Mouse (Mus musculus) neural tube, embryonic 15.5 days (tissue): ENCODE measurements around the gene Oscp1. TPM values are rescaled to one million over a fixed set of nuclear protein-coding genes. Genes with fewer than 3 reads are reported as not detected.
"Not testable (repeated sequence)": the region's sequence is repeated elsewhere in the genome, so short reads cannot be mapped to it uniquely, and the experiment has no call there.

Experiments
- ATAC-seq: fragments of 200-750 bp; cut with Nextera tagmentation; 2 replicates; pipeline ENCODE4 v1.8.0; 2017; ENCODE audit warnings: mild to moderate bottlenecking, moderate TSS enrichment, moderate library complexity; ENCODE audit not compliant: low FRiP score
- H3K27ac ChIP-seq: fragments of 300-500 bp; sonication (generic); replicated peaks from 2 replicates; pipeline ENCODE4 v1.5.1; 2015; ENCODE audit warnings: mild to moderate bottlenecking, inconsistent platforms
- H3K27me3 ChIP-seq: fragments of 300-500 bp; sonication (generic); replicated peaks from 2 replicates; pipeline ENCODE4 v1.6.1; 2015; ENCODE audit warnings: inconsistent platforms
- H3K36me3 ChIP-seq: fragments of 300-500 bp; sonication (generic); 2 replicates; pipeline ENCODE4 v1.6.1; 2015; ENCODE audit warnings: inconsistent platforms
- H3K4me1 ChIP-seq: fragments of 300-500 bp; sonication (generic); 2 replicates; pipeline ENCODE4 v1.6.1; 2015; ENCODE audit warnings: inconsistent platforms
- H3K4me2 ChIP-seq: fragments of 300-500 bp; sonication (generic); 2 replicates; pipeline ENCODE4 v1.6.1; 2015; ENCODE audit warnings: inconsistent platforms, mild to moderate bottlenecking, moderate library complexity
- H3K4me3 ChIP-seq: fragments of 300-500 bp; sonication (generic); replicated peaks from 2 replicates; pipeline ENCODE4 v1.5.1; 2015; ENCODE audit warnings: mild to moderate bottlenecking, inconsistent platforms
- H3K9ac ChIP-seq: fragments of 300-500 bp; sonication (generic); replicated peaks from 2 replicates; pipeline ENCODE4 v1.6.1; 2015; ENCODE audit warnings: mild to moderate bottlenecking, inconsistent platforms
- H3K9me3 ChIP-seq: fragments of 300-500 bp; sonication (generic); replicated peaks from 2 replicates; pipeline ENCODE4 v1.6.1; 2016; ENCODE audit warnings: inconsistent platforms
- WGBS: fragments of 180-500 bp; shearing (Covaris S2); methylation state at CpG from one replicate; pipeline ENCODE4 v1.1.7; 2015; ENCODE audit warnings: mixed read lengths; 5-methylcytosine and 5-hydroxymethylcytosine counted together
- polyA plus RNA-seq: library from polyadenylated mRNA; unstranded; fragments of >200 nt; fragmentation: Nextera tagmentation; extraction: Ambion mirVana; gene quantifications from 2 replicates; pipeline ENCODE4 v1.2.1, GENCODE M21; 2015

Gene Oscp1
- polyA plus RNA-seq, 1 experiment from 2014 or later: 38.3 TPM

DNA sequence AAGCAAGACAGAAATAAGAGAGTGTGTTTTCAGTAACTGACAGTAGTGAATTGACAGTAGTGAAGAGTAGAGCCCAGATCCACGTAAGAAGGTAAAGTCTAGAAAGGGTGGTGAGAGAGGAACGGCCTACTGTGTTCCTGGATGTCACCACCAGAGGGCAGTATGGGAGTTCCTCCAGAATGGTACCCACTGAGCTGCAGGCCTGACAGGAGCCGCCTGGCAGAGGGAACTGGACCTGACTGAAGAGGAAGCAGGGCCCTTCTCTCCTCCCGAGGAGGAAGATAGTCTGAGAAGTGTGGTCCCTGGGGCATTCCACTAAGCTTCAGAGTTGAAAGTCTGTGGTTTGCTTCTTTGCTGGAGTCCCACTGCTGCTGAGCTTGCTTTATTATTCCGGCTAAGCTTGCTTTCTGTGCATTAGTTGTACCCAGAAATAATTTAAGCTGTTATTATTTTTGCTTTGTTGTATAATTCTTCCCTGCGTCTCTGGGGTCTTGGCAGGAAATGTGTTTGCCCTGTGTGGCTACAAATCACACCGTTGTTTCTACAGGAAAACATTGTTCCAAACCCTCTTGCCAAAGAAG, 27.7 kb downstream of the Oscp1 start:
- no peaks in the 10 kb centered on the region for H3K9me3 ChIP-seq
- H3K9ac ChIP-seq: no peak overlapping the region
- no peaks in the 10 kb centered on the region for H3K4me1 ChIP-seq
- peaks cover 43% of the 10 kb centered on the region for H3K36me3 ChIP-seq
- no peak overlapping the region for H3K4me3 ChIP-seq
- no peak overlapping the region for H3K4me2 ChIP-seq
- H3K27ac ChIP-seq: 0 out of 2 replicates have a peak overlapping the region, but pooled peaks have one; percentile 19
- WGBS: 31% methylated on average over 7 of the region's 7 CpGs
- H3K27me3 ChIP-seq: no peaks in the 10 kb centered on the region
- ATAC-seq: peak; percentile 79

GRCm38 (mm10) chr4:126090101-126090847, 31.9 kb downstream of the Oscp1 start:
- no peak for ATAC-seq
- Histone ChIP-seq H3K9me3 (no peaks in the 10 kb centered on the region), H3K27me3 (no peaks in the 10 kb centered on the region), H3K36me3 (peaks cover 12% of the 10 kb centered on the region), H3K4me1 (no peaks in the 10 kb centered on the region), H3K27ac (no peak overlapping the region), H3K9ac (no peak overlapping the region), H3K4me2 (no peak overlapping the region), H3K4me3 (no peak overlapping the region)
- WGBS: 83% methylated on average over 7 of the region's 7 CpGs

GRCm38 (mm10) chr4:126090848-126091124, 32.4 kb downstream of the Oscp1 start:
- H3K9ac ChIP-seq: no peak overlapping the region
- peaks cover 12% of the 10 kb centered on the region for H3K36me3 ChIP-seq
- no peaks in the 10 kb centered on the region for H3K27me3 ChIP-seq
- H3K4me3 ChIP-seq: no peak overlapping the region
- H3K27ac ChIP-seq: no peak overlapping the region
- H3K4me1 ChIP-seq: no peaks in the 10 kb centered on the region
- H3K4me2 ChIP-seq: no peak overlapping the region
- ATAC-seq: no peak
- 87% methylated on average over 4 of the region's 4 CpGs for WGBS
- H3K9me3 ChIP-seq: no peaks in the 10 kb centered on the region

DNA sequence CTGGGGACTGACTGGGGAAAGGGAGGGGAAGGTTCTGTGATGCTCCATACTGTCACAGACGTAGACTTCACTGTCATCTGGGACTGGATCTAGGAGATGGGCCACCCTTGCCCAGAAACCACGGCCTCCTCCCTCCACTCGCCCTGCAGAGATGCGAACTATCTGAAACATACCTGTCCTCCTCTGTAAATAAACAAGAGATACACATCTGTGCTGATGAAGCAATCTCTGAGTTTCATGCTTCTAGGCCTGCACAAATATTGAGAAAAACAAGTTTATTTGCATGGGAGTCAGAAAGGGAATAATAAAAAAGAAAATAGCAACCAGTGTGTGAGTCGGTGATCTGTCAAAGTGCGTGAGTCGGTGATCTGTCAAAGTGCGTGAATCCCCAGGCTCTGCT, 33.5 kb downstream of the Oscp1 start:
- Histone ChIP-seq H3K27me3 (no peaks in the 10 kb centered on the region), H3K4me3 (no peak overlapping the region), H3K9ac (no peak overlapping the region), H3K9me3 (no peaks in the 10 kb centered on the region), H3K36me3 (peaks cover 12% of the 10 kb centered on the region), H3K4me1 (peaks cover 3% of the 10 kb centered on the region), H3K4me2 (no peak overlapping the region), H3K27ac (no peak overlapping the region)
- WGBS: 86% methylated on average over 8 of the region's 8 CpGs
- ATAC-seq: no peak

- 58% methylated on average over 14 of the region's 14 CpGs for WGBS
- peak overlapping the region; percentile 65 for H3K4me3 ChIP-seq
- H3K36me3 ChIP-seq, H3K9me3 ChIP-seq, ATAC-seq, H3K9ac ChIP-seq, H3K27me3 ChIP-seq: not testable (repeated sequence)
- H3K27ac ChIP-seq: peak overlapping the region; percentile 90; the same call in 1 of the 2 replicates
- peaks cover 18% of the 10 kb centered on the region for H3K4me1 ChIP-seq
- H3K4me2 ChIP-seq: peak overlapping the region; percentile 65
Observed at GRCm38 (mm10) chr4:126095622-126096430, 37.5 kb downstream of the Oscp1 start.

DNA sequence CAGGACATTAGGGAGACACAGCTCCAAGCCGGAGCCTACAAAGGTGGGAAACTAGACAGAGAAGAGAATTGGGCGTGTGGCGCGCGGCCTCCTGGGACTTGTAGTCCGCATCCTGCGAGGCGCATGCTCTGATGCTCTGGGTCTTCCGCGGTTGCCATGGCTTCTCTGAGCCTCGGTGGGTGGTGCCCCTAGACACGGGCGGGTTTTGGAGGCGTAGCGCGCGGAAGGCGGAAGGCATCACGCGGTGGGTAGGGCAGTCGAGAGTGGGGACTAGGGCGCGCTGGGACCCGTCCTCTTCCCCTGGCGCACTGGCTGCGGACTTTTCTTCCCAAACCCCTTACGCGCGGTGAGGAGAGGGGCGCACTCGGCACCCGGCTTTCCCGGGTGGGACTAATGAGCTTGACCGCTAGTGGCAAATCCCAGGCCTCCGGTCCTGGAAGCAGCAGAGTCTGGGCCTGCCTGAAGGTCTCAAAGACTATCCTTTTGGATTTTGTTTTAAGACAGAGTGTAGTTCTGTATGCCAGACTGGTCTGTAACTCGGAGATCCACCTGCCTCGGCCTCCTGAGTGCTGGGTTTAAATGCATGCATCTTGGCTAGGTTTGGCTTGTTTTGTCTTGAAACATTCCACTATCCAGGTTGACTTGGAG, 38.2 kb downstream of the Oscp1 start, which contains the start of gene Lsm10:
Lsm10 (plus strand) TSS at position 160 of the 648 bp plus-strand sequence.
- H3K27me3 ChIP-seq: no peaks in the 10 kb centered on the region
- peak within 1 kb of the TSS; percentile 65 for H3K4me3 ChIP-seq
- H3K4me2 ChIP-seq: peak within 1 kb of the TSS; percentile 65
- 4% methylated on average over 32 of the region's 37 CpGs for WGBS
- peak; percentile 96 for ATAC-seq
- no peaks in the 10 kb centered on the region for H3K9me3 ChIP-seq
- H3K9ac ChIP-seq: peak within 1 kb of the TSS; percentile 78
- H3K4me1 ChIP-seq: peaks cover 18% of the 10 kb centered on the region
- peak within 1 kb of the TSS; percentile 90 for H3K27ac ChIP-seq
- H3K36me3 ChIP-seq: no peaks in the 10 kb centered on the region

- no peaks in the 10 kb centered on the region for H3K36me3 ChIP-seq
- WGBS: 95% methylated on average over 20 of the region's 20 CpGs
- no peak for ATAC-seq
- H3K9ac ChIP-seq: no peak overlapping the region
- H3K4me2 ChIP-seq: no peak overlapping the region
- no peak overlapping the region for H3K27ac ChIP-seq
- H3K4me3 ChIP-seq: no peak overlapping the region
- H3K9me3 ChIP-seq: no peaks in the 10 kb centered on the region
- H3K4me1 ChIP-seq: peaks cover 28% of the 10 kb centered on the region
- no peaks in the 10 kb centered on the region for H3K27me3 ChIP-seq
Observed at GRCm38 (mm10) chr4:126097711-126098253, 39.4 kb downstream of the Oscp1 start.

- Histone ChIP-seq H3K4me2 (no peak overlapping the region), H3K9me3 (no peaks in the 10 kb centered on the region), H3K27ac (no peak overlapping the region), H3K4me1 (peaks cover 35% of the 10 kb centered on the region), H3K27me3 (no peaks in the 10 kb centered on the region), H3K36me3 (no peaks in the 10 kb centered on the region), H3K4me3 (no peak overlapping the region), H3K9ac (no peak overlapping the region)
- 89% methylated on average over 3 of the region's 3 CpGs for WGBS
- no peak for ATAC-seq
Observed at GRCm38 (mm10) chr4:126099365-126099764, 41.0 kb downstream of the Oscp1 start.

- WGBS: 86% methylated on average over 3 of the region's 3 CpGs
Observed at GRCm38 (mm10) chr4:126100764-126101163, 42.4 kb downstream of the Oscp1 start.

DNA sequence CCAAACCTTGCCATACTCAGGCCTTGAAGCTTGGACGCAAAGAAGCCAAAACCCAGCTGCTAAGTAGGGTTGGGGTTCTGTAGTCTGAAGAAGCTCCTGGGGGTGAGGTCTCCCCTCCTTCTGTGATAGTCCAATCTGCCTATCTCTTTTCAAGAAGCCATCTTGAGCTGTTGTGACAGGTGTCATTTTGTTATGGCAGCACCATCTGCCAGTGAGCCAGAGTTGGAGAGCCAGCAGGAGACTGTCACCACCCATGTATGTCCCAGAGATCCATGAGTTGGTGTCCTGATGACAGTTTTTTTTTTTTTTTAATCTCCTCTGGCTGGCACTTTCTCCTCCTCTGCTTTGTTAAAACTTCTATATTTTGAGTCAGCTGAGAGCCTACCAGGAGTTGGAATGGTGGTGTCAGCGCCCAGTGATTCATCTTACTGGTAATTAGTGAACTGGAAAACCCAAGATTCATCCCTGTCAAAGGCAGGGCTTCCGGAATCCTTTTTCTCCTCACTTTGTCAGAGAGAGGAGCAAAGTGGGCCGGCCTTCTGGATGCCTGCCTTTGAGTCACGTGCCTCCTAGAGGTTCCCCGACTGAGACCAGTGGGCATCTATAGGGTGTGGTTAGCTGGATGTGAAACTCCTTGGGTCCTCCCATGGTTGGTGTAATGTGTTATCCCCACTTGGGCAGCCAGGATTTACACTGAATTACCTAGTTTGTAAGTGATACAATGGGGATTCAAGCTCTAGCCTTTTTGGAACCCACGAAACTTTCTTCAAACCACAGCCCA, 43.9 kb downstream of the Oscp1 start:
- Histone ChIP-seq H3K36me3 (no peaks in the 10 kb centered on the region), H3K4me3 (no peak overlapping the region), H3K9ac (no peak overlapping the region), H3K4me2 (peak overlapping the region; percentile 96), H3K27me3 (no peaks in the 10 kb centered on the region), H3K9me3 (no peaks in the 10 kb centered on the region), H3K27ac (peak overlapping the region; percentile 89), H3K4me1 (peaks cover 56% of the 10 kb centered on the region)
- 41% methylated on average over 7 of the region's 7 CpGs for WGBS
- no peak for ATAC-seq

More at GRCm38 (mm10) chr4:126100764-126101163, 42.4 kb downstream of the Oscp1 start:
- no peaks in the 10 kb centered on the region for H3K27me3 ChIP-seq
- no peaks in the 10 kb centered on the region for H3K9me3 ChIP-seq
- H3K36me3 ChIP-seq: no peaks in the 10 kb centered on the region
- H3K4me1 ChIP-seq: peaks cover 49% of the 10 kb centered on the region
- H3K4me2 ChIP-seq: no peak overlapping the region
- H3K9ac ChIP-seq: no peak overlapping the region
- H3K4me3 ChIP-seq: no peak overlapping the region
- no peak overlapping the region for H3K27ac ChIP-seq
- no peak for ATAC-seq
